Mouse (Mus musculus) MEL-GATA-1-ER (cell line): ENCODE data around the gene Irx3.

Experiments
- DNase-seq: peaks from one replicate; pipeline ENCODE4 v3.0.0-alpha.2; 2012; ENCODE audit warnings: low read depth; ENCODE audit errors: extremely low read depth

Irx3 gene

GRCm38 (mm10) chr8:91802401-91803322, 795 bp upstream of the Irx3 start:
- no peak for DNase-seq

GRCm38 (mm10) chr8:91801241-91801811, 541 bp downstream of the Irx3 start:
- DNase-seq = no peak

GRCm38 (mm10) chr8:91800523-91801240, 1.2 kb downstream of the Irx3 start:
- DNase-seq = no peak

- no peak for DNase-seq
Measured at GRCm38 (mm10) chr8:91799681-91800522, 2.0 kb downstream of the Irx3 start.

DNA sequence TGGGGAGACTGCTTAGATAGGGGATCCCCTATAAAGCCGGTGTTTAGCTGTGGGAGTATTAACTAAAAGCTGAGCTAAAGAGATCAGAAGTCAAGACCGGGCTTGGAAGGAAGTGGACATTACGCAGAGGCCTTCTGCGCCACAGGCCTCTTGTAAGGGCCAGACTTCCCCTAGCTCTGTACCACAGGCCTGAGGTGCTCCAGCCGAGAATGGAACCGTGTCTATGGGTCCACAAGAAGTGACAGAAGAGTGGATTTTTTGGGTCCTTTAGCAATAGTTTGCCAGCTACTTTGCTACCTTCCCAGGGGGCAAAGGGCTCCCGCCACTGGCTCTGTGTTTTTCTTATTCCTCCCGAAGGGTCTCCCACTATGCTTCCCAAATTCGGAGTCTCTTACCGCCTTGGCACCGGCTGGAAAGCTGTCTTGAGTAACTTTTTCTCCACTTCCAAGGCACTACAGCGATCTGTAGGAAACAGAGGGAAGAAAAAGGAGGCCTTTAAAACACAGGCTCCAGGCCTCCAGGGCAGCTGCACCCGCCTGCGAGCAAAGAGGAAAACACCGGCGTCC, 2.8 kb downstream of the Irx3 start:
- no peak for DNase-seq

DNA sequence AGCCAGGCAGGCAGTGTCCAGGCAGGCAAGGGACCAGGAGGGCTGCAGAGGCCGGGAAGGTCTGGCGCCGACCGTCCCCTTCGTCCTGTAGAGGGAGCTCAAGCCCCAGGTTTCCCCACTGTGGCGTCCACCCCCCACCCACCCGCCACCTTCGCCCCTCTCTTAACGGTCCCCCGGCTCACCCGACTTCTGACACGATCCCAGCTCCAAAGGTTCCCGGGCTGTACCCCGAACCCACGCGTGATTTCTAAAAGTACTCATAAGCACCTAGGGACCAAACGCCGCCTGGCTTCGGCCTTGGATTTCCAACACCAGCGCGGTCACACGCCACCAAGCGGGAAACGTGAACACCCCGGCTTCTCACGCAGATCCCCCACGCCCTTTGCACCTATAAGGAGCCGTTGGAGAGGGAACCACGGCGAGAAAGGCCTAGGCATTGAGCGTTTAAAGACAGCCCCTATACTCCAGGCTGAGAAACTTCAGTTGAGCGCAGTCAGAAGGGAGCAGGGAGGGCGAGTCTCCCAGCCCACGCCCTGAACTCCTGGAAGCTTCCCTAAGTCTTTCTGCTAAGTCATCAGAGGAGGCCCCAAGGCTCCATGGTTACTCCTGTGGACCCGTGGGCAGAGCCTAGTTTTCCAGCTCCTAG, 4.1 kb downstream of the Irx3 start:
- DNase-seq = no peak

DNA sequence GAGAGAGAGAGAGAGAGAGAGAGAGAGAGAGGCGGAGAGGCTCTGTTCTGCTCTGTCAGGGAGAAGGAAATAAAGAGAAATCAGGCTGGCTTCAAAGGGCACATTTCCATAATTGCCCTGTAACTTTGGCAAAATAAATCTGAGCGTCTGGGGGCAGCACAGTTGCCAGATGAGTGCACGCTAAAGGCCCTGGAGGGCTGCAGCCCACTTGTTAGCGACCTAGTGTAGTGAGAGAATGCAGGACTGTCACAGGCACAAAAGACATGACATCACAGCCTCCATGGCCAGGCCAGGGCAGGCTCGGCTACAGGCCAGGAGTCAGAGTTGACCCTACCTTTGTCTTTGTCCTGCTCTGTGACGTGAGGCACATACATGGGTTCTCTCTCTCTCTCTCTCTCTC, 8.0 kb downstream of the Irx3 start:
- no peak for DNase-seq

DNA sequence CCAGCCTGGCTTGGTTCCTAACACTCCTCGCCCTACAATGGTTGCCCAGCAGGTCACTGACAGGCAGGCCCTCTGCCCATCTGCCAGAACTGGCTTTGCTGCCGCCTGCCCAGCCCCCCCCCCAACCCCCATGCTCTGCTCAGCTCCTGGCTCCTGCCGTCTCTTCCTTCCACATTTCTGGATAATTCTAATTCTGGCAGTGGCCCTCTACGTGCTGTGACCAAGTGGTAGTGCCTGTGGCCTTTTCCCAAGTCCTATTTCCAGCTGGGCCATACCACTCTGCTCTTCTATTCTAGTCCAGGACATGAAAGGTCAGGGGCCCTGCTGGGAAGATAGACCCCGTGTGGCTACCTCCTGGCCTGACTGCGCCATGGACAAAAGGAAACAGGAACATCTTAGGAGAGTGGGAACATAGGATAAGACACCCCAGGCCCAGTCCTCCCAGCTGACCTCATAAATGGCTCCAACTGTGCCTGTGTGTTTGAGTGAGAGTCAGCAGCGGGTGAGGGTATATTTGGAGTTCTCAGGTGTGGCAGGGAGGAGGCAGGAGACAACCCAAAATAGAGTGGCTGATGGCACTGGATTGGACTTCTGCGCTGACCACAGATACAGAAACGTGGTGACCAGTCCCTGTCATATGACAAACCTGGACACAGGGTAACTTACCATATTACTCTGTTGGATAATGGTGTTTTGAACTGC, 14.5 kb downstream of the Irx3 start:
- no peak for DNase-seq

GRCm38 (mm10) chr8:91782940-91783339, 18.9 kb downstream of the Irx3 start:
- DNase-seq = no peak

- DNase-seq = no peak
Measured at GRCm38 (mm10) chr8:91782201-91782600, 19.7 kb downstream of the Irx3 start.

GRCm38 (mm10) chr8:91780648-91781047, 21.2 kb downstream of the Irx3 start:
- DNase-seq = no peak

DNA sequence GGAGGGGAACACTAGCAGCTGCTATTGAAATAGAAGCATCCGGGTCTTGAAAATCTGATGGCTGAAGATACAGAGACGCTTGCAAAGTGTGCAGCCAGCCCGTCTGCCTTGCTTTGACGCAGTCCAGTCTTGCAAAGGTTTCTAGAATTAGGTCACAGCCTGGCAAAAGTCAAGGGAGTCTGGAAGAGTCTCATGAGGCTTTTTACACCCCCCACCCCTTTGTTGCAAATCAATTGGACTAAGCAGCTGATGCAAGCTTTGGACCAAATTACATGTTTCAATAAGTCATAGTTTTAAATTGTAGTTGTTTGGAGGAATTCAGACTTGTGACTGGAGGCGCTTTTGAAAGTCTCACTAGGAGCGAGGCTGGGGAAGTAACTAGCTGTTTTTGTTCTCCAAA, 33.0 kb downstream of the Irx3 start:
- DNase-seq = no peak

DNA sequence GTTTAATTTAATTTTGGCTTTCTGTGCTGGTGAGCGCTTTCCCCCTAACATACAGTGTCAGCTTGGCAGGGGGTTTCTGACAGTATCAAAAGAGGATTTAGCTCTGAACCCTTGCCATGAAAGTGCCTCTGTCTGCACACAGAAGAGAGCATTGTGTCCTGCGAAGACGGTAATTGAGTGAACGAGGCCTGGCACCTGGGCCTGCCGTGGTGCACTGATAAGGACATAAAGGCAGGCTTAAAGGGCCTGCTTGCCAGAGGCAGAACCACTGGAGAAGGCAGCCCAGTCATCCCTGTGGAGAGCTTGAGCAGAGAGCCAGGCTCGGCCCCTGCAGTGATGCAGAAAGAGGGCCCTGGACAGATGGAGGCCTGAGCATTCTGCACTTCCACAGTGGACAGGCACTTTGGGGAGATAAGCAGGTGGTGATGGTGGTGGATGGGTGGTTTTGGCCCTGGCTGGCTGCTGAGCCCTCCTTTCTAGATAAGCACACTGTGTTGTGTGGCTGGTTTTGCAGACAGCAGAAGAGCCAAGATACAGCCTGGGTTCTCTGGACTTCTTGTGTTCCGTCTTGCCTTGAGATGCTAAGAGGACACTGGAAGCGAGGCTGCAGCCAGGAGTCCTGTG, 36.3 kb downstream of the Irx3 start:
- no peak for DNase-seq

GRCm38 (mm10) chr8:91755566-91755965, 46.3 kb downstream of the Irx3 start:
- DNase-seq = no peak

- DNase-seq = no peak
Measured at GRCm38 (mm10) chr8:91755062-91755461, 46.8 kb downstream of the Irx3 start.

DNA sequence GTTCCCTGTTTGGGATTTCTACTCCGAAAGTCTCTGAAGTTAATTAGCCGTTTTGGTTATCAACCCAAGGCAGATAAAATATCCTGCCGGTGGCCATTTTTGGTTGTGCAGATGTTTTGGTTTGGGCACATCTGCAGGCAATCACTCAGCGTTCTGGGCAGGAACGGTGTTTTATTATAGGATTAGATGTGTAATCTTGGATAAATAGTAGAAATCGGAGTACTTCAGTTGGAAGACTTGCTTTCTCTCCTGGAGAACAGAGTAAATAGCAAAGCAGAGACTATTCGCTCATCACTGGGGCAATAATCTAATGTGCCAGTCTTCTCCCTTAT, 51.1 kb downstream of the Irx3 start:
- DNase-seq = no peak

DNA sequence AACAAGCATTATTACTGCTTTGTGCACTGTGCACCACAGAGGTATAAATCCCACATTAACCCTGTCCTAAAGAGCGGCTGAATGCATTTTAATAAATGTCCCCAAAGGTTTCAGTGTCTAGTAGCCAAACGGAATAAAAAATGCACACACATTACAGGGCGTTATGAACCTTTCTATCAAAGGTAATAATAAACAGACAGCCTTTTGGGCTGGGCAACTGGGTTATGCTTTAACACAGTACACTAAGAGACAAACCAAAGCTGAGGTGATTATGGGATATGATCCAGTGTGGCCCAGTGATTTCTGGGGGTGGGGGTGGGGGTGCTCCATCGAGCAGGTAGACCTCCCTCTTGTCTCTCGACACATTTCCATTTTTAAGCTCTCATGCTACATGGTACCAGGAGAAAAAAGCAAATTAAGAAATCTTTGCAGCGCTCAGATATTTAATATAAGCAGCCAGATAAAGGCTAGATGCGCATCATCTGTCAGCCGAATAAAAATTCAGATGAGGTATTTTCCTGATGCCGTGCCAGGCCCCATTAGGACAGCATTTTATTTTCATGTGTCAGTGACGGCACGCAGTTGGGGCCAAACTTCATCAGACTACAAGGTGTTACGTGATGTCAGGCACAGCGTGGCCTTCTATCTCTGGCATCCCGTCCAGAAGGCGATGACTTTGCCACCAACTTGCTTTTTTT, 51.6 kb downstream of the Irx3 start:
- DNase-seq = no peak

GRCm38 (mm10) chr8:91749412-91749811, 52.5 kb downstream of the Irx3 start:
- DNase-seq = no peak
